Mouse (Mus musculus) brain, embryonic 18.5 days (tissue): ENCODE measurements around the gene Pex12.
"Not testable (repeated sequence)": the region's sequence is repeated elsewhere in the genome, so short reads cannot be mapped to it uniquely, and the experiment has no call there.

Experiments used
- DNase-seq: peaks from one replicate; pipeline ENCODE4 v3.0.0-alpha.2; 2012; ENCODE audit warnings: low read depth, low spot score

Gene Pex12

GRCm38 (mm10) chr11:83289036-83289435 lies 13.3 kb downstream of the Pex12 start:
- no peak for DNase-seq

DNA sequence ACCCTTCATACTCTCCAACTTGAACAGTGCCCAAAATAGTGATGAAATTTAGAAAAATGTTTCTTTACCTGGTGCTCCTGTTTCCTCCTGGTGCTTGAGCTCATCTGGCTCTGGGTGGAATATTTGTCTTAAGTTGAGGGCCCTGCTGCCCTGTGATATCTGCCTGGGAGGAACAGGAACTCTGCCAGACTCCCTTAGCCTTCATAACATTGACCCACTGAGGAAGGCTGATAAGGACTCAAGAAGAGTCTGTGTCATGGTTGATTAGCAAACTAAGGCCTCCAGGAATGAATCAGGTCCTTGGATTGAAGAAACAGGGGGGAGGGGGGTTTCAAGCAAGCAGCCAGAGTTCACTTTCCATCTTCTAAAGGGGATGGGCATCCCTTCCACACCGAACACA lies 15.8 kb downstream of the Pex12 start, which contains the start of gene Slfn14:
TSS of gene Slfn14 (minus strand) at position 161 of the 400 bp plus-strand sequence.
- DNase-seq = no peak

- no peak for DNase-seq
Observed at GRCm38 (mm10) chr11:83285627-83286026, 16.8 kb downstream of the Pex12 start.

GRCm38 (mm10) chr11:83282084-83282483 lies 20.3 kb downstream of the Pex12 start:
- DNase-seq = no peak

DNA sequence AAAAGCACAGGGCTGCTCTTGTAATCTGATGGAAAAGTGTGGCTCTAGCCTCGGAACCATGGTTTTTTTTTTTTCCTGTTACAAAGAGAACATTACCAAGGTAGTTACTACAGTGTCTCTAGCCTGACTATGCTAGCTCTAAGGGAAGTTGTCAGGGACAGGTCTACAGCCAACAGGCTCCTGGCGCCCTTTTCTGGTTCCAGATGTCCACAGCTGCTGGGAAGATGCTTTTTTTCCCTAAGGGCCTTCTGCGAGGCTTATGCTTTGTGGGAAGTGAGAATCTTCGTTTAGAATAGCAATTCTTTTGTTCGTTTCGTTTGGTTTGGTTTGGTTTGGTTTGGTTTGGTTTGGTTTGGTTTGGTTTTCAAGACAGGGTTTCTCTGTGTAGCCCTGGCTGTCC lies 22.7 kb downstream of the Pex12 start:
- DNase-seq = no peak

DNA sequence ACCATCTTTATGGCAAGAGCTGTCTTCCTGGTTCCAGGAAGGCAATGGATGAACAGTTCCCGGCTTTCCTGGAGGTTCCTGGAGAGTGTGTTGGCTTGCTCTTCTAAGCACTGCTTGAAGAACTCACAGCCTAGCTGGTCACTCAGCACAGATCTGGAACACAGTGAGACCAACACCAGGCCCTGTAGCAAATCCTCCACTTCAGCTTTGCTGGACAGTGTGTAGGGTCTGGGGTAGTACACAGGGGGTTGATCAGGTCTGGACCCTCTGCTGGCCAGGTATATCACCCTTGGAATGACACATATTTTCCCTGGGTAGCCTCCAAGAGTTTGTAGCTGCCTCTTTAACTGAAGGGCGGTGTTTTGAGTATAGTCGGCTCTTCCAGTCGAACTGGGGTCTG lies 23.4 kb downstream of the Pex12 start:
- DNase-seq = no peak

DNA sequence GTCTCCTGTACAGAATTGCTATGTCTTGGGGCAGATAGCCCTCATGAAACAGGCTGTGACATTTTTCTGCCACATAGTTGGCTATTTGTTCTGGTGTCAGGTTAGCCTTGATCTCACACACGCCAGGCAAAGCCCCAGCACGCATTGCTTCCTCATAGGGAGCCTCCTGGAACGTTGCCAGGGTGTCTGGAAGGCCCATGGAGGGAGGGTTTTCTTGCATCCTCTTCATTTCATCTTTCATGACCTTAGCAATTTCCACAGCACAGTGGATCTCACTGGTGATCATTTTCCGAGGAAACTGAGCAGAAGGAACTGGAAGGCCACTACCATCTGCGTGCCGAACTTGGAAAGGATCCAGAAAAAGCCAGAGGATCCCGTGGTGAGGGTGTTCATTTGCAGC lies 26.1 kb downstream of the Pex12 start:
- DNase-seq = no peak

DNA sequence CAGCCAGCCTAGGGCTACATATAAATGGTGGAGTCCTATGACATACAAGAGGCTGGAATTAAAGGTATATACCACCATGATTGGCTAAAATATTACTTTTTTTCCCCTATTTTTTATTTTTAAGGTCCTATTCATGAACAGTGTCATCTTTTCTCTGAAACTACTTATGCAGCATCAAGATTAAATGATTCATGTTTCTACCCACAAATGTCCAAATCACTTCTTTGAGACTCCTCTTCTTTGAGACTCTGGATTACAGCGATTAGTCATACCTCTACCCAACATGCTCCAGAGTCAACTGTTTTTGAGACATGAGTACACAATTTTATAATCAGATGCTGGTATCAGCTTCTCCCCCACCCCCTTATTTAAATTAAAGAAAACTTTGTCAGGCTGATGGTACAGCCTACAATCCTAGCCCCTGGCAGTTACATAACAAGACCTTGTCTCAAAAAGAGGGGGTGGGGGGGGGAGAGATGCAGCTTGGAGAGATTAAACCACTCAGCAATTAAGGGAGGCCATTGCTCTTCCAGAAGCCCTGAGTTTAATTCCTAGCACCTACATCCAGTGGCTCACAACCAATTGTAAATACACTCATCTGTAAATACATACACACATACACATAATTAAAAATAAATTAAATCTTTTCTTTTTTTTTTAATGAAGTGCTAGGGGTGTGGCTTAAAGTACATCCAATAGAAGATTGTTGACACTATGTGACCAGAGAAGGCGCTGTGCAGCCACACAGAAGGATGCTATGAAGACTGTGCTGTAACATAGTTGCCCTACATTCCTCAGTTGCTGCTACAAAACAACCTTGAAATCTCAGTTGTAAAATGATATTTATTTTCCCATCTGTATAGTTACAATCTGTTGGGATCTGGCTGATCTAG lies 30.2 kb downstream of the Pex12 start:
- no peak for DNase-seq

DNA sequence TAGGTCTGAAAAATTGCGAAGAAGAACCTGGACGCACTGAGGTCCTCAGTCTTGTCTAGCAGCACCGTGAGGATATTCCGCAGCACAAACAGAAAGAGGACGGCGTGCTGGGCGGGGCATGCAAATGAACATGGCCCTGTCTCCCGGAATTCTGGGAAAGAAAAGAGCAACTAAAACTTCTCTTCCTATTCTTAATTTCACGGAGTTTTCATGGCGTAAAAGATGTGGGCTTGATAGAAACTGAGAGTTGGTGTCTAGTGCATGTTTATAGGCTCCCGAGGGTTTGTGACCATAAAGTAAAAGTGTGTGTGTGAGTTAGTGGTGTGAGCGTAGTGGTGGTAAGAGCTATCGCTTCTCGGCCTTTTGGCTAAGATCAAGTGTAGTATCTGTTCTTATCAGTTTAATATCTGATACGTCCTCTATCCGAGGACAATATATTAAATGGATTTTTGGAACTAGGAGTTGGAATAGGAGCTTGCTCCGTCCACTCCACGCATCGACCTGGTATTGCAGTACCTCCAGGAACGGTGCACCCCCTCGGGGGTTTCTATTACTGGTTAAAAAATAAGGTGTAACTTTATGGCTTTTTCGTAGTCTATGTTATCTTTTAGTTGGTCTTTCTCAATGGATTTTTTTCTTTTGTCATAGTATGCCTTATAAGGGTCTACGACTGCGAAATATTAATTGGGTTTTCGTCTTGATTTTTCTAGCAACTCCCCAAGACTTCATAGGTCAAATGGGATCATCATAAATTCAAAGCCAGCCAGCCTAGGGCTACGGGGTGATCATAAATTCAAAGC lies 31.0 kb downstream of the Pex12 start:
- DNase-seq = peak; percentile 82

DNA sequence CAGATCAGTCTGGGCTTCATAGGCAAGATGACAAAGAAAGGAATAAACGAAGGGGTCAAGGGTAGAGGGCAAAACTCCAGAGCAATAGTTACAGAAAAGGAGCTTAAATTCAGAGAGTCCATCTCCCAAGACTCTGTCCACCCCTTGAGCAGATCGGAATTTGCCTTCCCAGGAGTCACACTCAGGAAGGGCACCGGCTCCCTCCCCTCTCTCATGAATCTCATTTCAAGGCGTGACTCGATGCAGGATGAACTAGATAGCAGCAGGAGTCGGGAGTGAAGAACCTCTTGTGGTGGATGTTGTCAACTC lies 31.6 kb downstream of the Pex12 start:
- no peak for DNase-seq

- DNase-seq = no peak
Observed at GRCm38 (mm10) chr11:83263146-83263545, 39.2 kb downstream of the Pex12 start.

DNA sequence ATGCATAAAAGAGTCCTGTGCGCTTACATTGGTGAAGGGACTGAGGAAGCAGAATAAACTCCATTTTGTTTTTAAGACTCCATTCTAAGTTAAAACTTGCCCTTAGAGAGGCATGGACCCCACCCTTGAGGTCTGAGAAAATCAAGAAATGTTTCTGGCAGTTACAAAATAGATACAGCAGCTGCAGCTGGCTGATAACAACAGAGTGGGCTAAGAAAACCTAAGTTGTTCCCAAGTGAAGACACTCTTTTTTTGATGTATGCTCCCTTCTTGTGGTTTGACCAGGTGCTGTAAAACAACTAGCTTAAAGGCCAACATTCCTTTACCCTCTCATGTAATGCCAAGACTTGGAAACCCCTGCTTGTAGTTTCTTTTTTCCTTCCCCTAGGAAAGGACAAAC lies 39.7 kb downstream of the Pex12 start:
- no peak for DNase-seq

GRCm38 (mm10) chr11:83257211-83257610 lies 45.2 kb downstream of the Pex12 start:
- not testable (repeated sequence) for DNase-seq
